Mouse (Mus musculus) spleen, adult 2 months (tissue): Measurements from ENCODE around the gene Spag9. TPM values are rescaled to one million over a fixed set of nuclear protein-coding genes. Genes with fewer than 3 reads are reported as not detected.

Experiments
- DNase-seq, 2 experiments: peaks; one replicate each; pipeline versions ENCODE4 v3.0.0 to v3.0.0-alpha.2; 2012 to 2021; ENCODE audit warnings: low spot score in 2 of 2, low read depth in 1 of 2
- H3K27ac ChIP-seq: fragments of 200-500 bp; 2 replicates; pipeline ENCODE4 v1.5.1; 2012; ENCODE audit warnings: low read length, inconsistent platforms; ENCODE audit not compliant: insufficient read depth
- H3K27me3 ChIP-seq: fragments of 200-500 bp; 2 replicates; pipeline ENCODE4 v1.6.1; 2012; ENCODE audit warnings: mild to moderate bottlenecking, moderate library complexity, low read length, inconsistent platforms; ENCODE audit not compliant: control insufficient read depth, insufficient read depth
- H3K36me3 ChIP-seq: fragments of 200-500 bp; 2 replicates; pipeline ENCODE4 v1.6.1; 2012; ENCODE audit warnings: mild to moderate bottlenecking, low read length, inconsistent platforms; ENCODE audit not compliant: control insufficient read depth, insufficient read depth
- H3K4me1 ChIP-seq: fragments of 200-500 bp; 2 replicates; pipeline ENCODE4 v1.6.1; 2011; ENCODE audit warnings: inconsistent platforms; ENCODE audit not compliant: control insufficient read depth, insufficient read depth, insufficient read length
- H3K4me3 ChIP-seq: fragments of 200-500 bp; 2 replicates; pipeline ENCODE4 v1.5.1; 2011; ENCODE audit warnings: mild to moderate bottlenecking, inconsistent platforms; ENCODE audit not compliant: insufficient read depth, insufficient read length; ENCODE audit errors: extremely low read depth
- CTCF ChIP-seq: fragments of 200-500 bp; IDR thresholded peaks from 2 replicates; pipeline ENCODE4 v1.5.1; 2011; ENCODE audit warnings: mild to moderate bottlenecking, inconsistent platforms; ENCODE audit not compliant: insufficient read depth, insufficient read length, insufficient replicate concordance; ENCODE audit errors: extremely low read depth
- POLR2A ChIP-seq: fragments of 200-500 bp; IDR thresholded peaks from 2 replicates; pipeline ENCODE4 v1.6.1; 2011; ENCODE audit warnings: low read depth, low read length, inconsistent platforms
- WGBS: fragments of 180-500 bp; shearing (Covaris S2); methylation state at CpG from one replicate; pipeline ENCODE4 v1.1.7; 2018; 5-methylcytosine and 5-hydroxymethylcytosine counted together
- polyA plus RNA-seq: library from polyadenylated mRNA; depleted of rRNA; stranded (reverse); fragments of >200 nt; gene quantifications from 2 replicates; pipeline ENCODE4 v1.2.3, GENCODE M21; 2012

Gene Spag9
- polyA plus RNA-seq, 1 experiment = 14.8 TPM

- H3K4me1 ChIP-seq = peaks cover 14% of the 10 kb centered on the region; the same call in 1 of the 2 replicates
- H3K27ac ChIP-seq = no peak overlapping the region
- 42% methylated on average over 5 of the region's 5 CpGs for WGBS
- H3K36me3 ChIP-seq = no peaks in the 10 kb centered on the region
- no peak for DNase-seq
- H3K27me3 ChIP-seq = no peaks in the 10 kb centered on the region
- no peak overlapping the region for H3K4me3 ChIP-seq
- no peak for TF ChIP-seq CTCF
- no peak for TF ChIP-seq POLR2A
These were observed 10.6 kb upstream of the Spag9 start for GRCm38 (mm10) chr11:93985265-93985664.

GRCm38 (mm10) chr11:93986298-93986697, 9.6 kb upstream of the Spag9 start:
- Histone ChIP-seq H3K4me1 (peaks cover 14% of the 10 kb centered on the region; the same call in 1 of the 2 replicates), H3K36me3 (no peaks in the 10 kb centered on the region), H3K4me3 (no peak overlapping the region), H3K27ac (no peak overlapping the region), H3K27me3 (no peaks in the 10 kb centered on the region)
- no peak for DNase-seq
- no peak for TF ChIP-seq POLR2A
- no peak for TF ChIP-seq CTCF

GRCm38 (mm10) chr11:93987026-93987425, 8.9 kb upstream of the Spag9 start:
- H3K4me3 ChIP-seq = no peak overlapping the region
- no peak for TF ChIP-seq CTCF
- no peak for TF ChIP-seq POLR2A

GRCm38 (mm10) chr11:93987625-93988327, 8.1 kb upstream of the Spag9 start:
- H3K36me3 ChIP-seq = no peaks in the 10 kb centered on the region
- TF ChIP-seq CTCF (no peak), POLR2A (no peak)
- H3K27me3 ChIP-seq = no peaks in the 10 kb centered on the region
- WGBS = 23% methylated on average over 8 of the region's 8 CpGs
- H3K27ac ChIP-seq = peak overlapping the region; percentile 79
- no peak for DNase-seq
- no peak overlapping the region for H3K4me3 ChIP-seq
- peaks cover 14% of the 10 kb centered on the region; the same call in 1 of the 2 replicates for H3K4me1 ChIP-seq

More at GRCm38 (mm10) chr11:93987026-93987425, 8.9 kb upstream of the Spag9 start:
- DNase-seq = no peak
- peak overlapping the region; percentile 71 for H3K27ac ChIP-seq
- H3K4me1 ChIP-seq = peaks cover 14% of the 10 kb centered on the region; the same call in 1 of the 2 replicates
- H3K27me3 ChIP-seq = no peaks in the 10 kb centered on the region
- 51% methylated on average over 4 of the region's 4 CpGs for WGBS
- H3K36me3 ChIP-seq = no peaks in the 10 kb centered on the region

- no peak overlapping the region for H3K4me3 ChIP-seq
- TF ChIP-seq CTCF (no peak), POLR2A (no peak)
- DNase-seq = no peak
- peaks cover 14% of the 10 kb centered on the region; the same call in 1 of the 2 replicates for H3K4me1 ChIP-seq
- no peaks in the 10 kb centered on the region for H3K36me3 ChIP-seq
- H3K27ac ChIP-seq = peak overlapping the region; percentile 79
- 80% methylated on average over 12 of the region's 12 CpGs for WGBS
- no peaks in the 10 kb centered on the region for H3K27me3 ChIP-seq
These were observed 7.4 kb upstream of the Spag9 start for GRCm38 (mm10) chr11:93988328-93989062.

- H3K4me3 ChIP-seq = peak overlapping the region; percentile 78; the same call in 1 of the 2 replicates
These were observed 1.4 kb upstream of the Spag9 start for GRCm38 (mm10) chr11:93994531-93994930.

GRCm38 (mm10) chr11:93995111-93995719, 676 bp upstream of the Spag9 start:
- Histone ChIP-seq H3K27ac (peak overlapping the region; percentile 99), H3K4me3 (peak overlapping the region; percentile 78), H3K4me1 (peaks cover 10% of the 10 kb centered on the region), H3K36me3 (no peaks in the 10 kb centered on the region), H3K27me3 (no peaks in the 10 kb centered on the region)
- 1% methylated on average over 15 of the region's 15 CpGs for WGBS
- DNase-seq = peak; percentile 66 to 84
- TF ChIP-seq POLR2A (peak; percentile 1), CTCF (no peak)

More at GRCm38 (mm10) chr11:93994531-93994930, 1.4 kb upstream of the Spag9 start:
- DNase-seq = no peak
- H3K27me3 ChIP-seq = no peaks in the 10 kb centered on the region
- no peak for TF ChIP-seq CTCF
- no peak for TF ChIP-seq POLR2A
- WGBS = 65% methylated on average over 5 of the region's 5 CpGs
- H3K27ac ChIP-seq = peak overlapping the region; percentile 99
- peaks cover 9% of the 10 kb centered on the region for H3K4me1 ChIP-seq
- H3K36me3 ChIP-seq = no peaks in the 10 kb centered on the region
